Mouse (Mus musculus): ENCODE data around the gene Kcna10.

Kcna10 gene

DNA sequence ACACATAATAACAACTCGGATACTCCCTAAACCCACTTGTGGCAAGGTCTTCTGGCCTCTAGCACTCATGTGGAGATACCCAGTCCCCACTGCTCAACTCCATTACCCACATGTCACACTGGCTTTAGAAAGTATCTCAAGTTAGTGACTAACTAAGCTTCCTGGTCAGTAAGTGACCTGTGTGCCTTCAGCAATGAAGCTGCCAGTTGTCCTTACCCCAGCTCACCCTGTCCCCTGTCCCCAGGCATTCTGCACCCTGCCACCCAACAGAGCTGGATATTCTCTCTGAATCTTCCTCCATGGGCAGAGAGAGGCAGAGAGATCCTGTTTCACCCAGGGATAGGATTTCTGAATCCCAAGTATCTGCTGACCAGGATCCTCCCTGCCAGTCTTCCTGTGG lies at the start of gene Kcna10:
TSS of gene Kcna10 (plus strand) at position 301 of the 400 bp plus-strand sequence.
- DNase-seq (ENCODE audit: low spot score) = no peak

- DNase-seq (ENCODE audit: low spot score) = no peak
These were observed 48.4 kb upstream of the Kcna10 start for GRCm38 (mm10) chr3:107134457-107134856.

DNA sequence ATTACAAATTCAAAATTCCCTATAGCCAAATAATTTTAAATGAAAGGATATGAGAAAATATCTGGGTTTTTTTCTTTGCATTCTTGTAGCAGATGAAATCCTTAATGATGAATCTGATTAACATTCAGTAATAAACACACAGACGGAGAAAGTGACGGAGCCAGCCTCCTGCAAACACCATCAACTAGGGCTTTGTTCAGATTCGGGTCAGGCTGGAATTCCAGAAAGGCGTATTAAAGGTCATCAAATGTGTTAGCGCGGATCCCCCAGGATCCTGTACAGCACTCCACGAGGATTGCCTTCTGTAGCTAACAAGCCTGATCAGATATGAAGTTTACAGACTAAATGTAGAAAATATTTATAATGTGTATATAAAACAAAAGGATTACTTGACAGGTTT lies 35.7 kb upstream of the Kcna10 start:
- no peak for DNase-seq (ENCODE audit: low spot score)

- no peak for DNase-seq (ENCODE audit: low spot score)
These were observed 33.9 kb upstream of the Kcna10 start for GRCm38 (mm10) chr3:107149006-107149405.

- no peak for DNase-seq (ENCODE audit: low spot score)
These were observed 32.4 kb upstream of the Kcna10 start for GRCm38 (mm10) chr3:107150469-107150868.

- no peak for DNase-seq (ENCODE audit: low spot score)
These were observed 31.9 kb upstream of the Kcna10 start for GRCm38 (mm10) chr3:107150872-107151540.

GRCm38 (mm10) chr3:107153772-107154655 lies 28.8 kb upstream of the Kcna10 start:
- DNase-seq (ENCODE audit: low spot score) = no peak

DNA sequence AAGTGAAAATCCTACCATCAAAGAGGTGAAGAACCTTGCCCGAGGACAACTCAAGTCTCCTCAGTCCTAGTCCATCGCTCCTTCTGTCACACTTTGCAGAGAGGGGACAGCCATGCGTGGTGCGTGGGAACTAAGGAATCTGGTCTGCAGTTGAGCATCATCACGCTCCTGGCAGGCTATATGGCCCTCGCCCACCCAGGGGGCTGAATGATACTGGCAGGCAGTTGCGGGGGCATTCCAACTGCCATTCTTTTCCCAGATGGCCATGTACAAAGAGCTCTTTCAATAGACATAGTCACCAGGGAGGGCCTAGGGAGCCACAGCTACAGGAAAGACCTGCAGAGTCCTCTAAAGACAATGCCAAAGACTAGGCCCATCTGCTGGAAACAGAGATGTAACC lies 24.0 kb upstream of the Kcna10 start:
- DNase-seq (ENCODE audit: low spot score) = no peak

DNA sequence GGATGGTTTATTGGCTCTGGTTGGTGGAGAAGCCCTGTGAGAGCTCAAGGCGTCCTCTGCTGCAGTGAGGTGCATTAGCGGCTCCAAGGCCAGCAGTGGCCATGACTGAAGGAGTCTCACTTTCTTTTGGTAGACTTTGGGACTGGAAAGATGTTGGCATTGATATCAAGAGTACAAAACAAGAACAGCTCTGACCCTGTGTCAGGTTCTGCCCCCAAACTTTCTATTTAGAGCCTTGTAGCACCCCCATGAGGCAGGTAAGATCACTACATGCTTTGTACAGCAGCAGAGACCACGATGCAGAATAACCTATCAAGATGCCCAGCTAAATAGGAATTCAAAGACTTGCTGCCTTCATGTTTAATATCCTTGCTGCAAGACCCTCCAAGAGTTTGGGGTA lies 23.4 kb upstream of the Kcna10 start:
- no peak for DNase-seq (ENCODE audit: low spot score)

DNA sequence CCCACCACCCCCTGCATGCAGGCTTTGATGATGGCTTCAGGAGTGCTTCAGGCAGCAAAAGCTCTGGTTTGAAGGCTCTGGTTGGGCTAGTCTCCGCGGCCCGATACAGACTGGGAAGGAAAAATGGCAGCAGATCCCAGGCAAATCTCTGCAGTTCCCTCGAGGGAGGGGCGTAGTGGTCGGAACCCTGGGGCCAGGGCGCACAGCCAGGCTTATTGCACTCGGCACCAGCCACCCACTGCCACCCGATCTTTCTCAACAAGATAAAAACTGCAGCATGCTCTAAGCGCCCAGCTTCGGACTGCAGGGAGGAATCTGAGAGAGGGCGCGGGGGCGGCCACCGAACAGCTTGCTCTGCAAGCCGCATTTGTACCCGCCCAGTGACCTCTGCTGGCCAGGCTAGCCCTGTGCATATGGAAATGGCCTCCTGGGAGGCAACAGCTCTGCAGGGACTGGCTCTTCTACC lies 23.0 kb upstream of the Kcna10 start:
- no peak for DNase-seq (ENCODE audit: low spot score)

DNA sequence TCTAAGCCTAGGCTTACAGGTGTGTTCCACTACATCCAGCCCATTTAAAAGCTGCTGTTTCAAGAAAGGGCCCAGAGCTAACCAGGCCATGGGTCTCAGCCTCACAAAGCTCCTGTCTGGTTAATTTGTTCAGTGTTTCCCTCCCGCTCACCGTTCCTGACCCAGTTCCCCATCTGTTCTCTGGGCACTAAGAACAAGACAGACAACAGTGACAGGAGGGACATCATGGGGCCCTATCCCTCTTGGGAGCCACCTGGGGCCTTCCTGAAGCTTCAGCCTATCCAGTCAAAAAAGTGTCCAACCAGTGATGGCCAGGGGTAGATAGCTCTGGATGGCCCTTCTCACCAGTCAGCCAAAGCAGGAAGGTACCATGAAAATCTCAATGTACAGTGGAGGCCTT lies 20.1 kb upstream of the Kcna10 start:
- DNase-seq (ENCODE audit: low spot score) = no peak

GRCm38 (mm10) chr3:107169552-107169951 lies 13.3 kb upstream of the Kcna10 start:
- DNase-seq (ENCODE audit: low spot score) = no peak

DNA sequence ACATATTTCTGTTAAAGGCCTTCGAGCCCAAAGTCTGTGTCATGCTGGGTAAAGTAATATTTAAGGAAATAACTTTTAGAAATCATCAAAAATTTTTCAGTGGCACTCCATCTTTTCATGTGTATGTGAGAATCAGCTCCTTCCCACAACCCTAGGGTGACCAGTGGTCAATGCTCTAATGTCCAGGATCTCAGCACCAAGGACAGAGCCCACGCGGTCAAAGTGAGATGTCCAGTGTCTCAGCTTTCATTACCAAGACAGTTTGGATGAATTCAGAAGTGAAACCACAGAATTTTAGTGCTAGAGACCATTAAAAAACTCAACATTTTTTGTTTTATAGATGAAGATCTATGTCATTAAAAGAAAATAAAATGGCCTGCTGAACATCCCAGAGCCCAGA lies 10.9 kb upstream of the Kcna10 start:
- DNase-seq (ENCODE audit: low spot score) = no peak

DNA sequence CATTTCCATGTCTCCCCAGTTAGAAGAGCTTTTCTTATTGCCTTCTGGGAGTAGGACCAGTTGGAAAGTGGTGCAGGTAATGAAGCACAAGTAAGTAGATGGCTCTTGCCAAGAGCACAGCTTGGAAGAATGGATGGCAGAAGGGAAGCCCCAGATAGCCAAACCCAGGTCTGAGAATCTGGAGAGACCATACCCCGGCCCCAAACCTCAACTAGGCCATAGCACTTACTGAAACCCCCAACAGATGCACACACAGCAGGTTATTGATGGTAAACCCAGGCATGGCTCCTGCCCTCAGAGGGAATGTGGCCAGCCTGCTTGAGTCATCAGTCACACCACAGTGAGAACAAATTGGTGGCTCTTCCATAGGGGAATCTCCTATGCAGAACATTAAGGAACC lies 10.3 kb upstream of the Kcna10 start:
- no peak for DNase-seq (ENCODE audit: low spot score)

GRCm38 (mm10) chr3:107175486-107175885 lies 7.4 kb upstream of the Kcna10 start:
- no peak for DNase-seq (ENCODE audit: low spot score)

- DNase-seq (ENCODE audit: low spot score) = no peak
These were observed 6.4 kb upstream of the Kcna10 start for GRCm38 (mm10) chr3:107176501-107176900.

DNA sequence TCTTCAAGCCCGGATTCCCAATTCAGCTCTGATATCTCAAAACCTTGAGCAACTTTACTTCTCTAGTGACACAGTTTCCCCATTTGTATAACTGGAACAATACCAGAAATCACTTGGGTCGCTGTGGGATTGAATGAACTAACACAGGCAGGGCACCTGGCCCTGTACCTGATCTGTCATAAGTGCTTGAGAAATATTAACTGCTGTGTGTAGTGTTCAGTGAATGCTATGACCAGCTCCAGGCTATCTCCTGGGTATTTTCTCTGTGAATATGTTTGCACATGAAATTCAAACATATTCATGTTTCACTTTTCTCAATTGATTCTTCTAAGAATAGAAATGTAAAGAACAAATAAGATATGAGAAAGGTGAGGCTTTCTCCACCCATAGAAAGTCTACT lies 2.0 kb upstream of the Kcna10 start:
- no peak for DNase-seq (ENCODE audit: low spot score)

DNA sequence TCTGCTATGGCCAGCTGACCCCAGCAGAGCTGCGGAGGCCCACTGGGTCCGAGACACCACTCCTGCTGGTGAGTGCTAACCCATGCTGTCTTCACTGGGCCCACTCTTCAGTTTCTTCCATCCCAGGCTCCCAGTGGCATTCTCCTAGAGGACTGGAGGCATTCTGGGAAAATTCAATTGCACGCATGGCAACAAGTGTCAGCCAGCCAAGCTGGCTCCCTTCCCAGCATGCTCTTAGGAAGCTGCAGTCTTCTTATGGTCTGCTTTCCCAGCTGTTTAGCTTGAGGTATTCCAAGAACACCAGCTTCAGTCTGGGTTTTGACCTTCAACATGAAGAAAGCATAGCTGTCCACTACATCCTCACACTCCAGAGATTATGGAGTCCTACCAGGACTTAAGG lies 322 bp downstream of the Kcna10 start:
- no peak for DNase-seq (ENCODE audit: low spot score)

GRCm38 (mm10) chr3:107185597-107185996 lies 2.7 kb downstream of the Kcna10 start:
- no peak for DNase-seq (ENCODE audit: low spot score)

- DNase-seq (ENCODE audit: low spot score) = no peak
These were observed 4.2 kb downstream of the Kcna10 start for GRCm38 (mm10) chr3:107187022-107187421.

DNA sequence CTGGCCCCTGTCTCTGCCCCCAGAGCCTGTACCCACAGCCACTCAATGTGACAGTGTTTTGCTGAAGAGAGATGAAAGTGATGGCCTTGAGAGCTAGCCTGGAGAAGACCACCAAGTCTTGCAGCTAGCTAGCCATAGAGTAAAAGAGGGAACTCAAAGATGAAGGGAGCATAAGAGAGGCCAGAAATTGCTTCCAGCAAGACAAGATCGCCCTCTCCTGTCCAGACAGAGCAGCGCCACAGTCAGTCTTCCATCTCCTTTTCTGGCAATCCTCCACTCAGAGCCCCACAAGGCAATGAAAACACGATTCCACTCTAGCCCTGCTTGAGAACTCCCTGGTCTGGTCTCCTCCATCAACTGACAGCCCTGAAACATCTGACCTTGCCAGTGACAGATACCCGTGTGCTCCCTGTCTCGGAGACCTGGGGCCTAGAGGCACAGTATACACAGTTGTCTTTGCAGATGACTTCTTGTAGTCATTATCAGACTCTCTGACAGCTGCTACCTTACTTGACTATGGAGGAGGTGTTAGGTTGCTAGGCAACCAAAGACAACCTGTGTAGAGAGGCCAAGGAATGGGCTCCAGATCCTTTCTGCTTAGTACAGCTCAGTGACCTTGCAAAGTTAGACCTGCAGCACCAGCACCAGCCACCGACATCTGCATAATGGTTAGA lies 5.5 kb downstream of the Kcna10 start:
- DNase-seq (ENCODE audit: low spot score) = peak; percentile 10

- DNase-seq (ENCODE audit: low spot score) = no peak
These were observed 18.7 kb downstream of the Kcna10 start for GRCm38 (mm10) chr3:107201310-107202180.

Data from testis, postnatal 14 days (tissue).